Mouse (Mus musculus) small intestine, adult 2 months (tissue): Measurements from ENCODE around the gene Ndrg3.
"Not testable (repeated sequence)": the region's sequence is repeated elsewhere in the genome, so short reads cannot be mapped to it uniquely, and the experiment has no call there.

Experiments
- CTCF ChIP-seq: fragments of 200-500 bp; IDR thresholded peaks from 2 replicates; pipeline ENCODE4 v1.5.1; 2012; ENCODE audit warnings: low read depth, mild to moderate bottlenecking, control low read depth, inconsistent platforms, low read length, moderate library complexity, mixed read lengths; ENCODE audit not compliant: insufficient replicate concordance, insufficient read length; ENCODE audit errors: extremely low read depth
- POLR2A ChIP-seq: fragments of 200-500 bp; IDR thresholded peaks from 2 replicates; pipeline ENCODE4 v1.6.1; 2012; ENCODE audit warnings: low read depth, mild to moderate bottlenecking, control low read depth, inconsistent platforms, low read length, moderate library complexity

DNA sequence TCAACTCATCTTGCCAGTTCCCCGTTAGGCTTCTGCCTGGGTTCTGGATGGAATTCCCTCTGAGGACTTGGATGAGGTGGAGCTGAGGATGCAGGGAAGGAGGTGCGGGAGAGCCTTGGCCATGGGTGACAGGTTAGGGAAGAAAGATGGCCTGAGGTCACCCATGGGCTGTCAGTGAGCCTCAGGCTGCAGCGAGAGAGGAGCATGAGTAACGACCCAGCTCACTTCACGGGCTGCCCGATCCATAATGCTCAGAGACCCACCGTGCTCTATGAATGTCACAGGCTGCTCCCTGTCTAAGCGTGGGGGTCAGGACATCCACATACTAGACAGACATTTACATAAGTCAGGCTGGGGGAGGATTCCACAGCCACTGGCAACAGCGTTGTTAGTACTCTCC, 50.3 kb downstream of the Ndrg3 start:
- TF ChIP-seq CTCF, POLR2A: not testable (repeated sequence)
